Mouse (Mus musculus): ENCODE results near the gene Cd81.

The Cd81 gene

DNA sequence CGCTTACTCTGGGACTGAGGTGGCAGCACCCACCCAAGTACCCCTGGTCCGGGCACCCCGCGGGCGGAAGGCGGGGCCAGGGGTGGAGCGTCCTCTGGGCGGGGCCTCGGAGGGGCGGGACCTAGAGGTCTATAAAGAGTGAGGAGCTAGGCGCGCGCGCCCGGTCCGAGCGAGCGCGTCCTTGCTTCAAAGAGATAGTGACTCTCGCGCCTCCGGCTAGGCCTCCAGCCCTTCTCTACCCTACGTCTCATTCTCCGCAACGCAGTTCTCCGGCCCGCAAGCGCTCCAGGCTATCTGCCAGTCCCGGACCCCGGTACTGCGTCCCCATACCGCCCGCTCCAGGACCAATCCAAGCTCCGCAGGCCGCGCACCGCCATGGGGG, at the start of gene Cd81:
Cd81 (plus strand) TSS at position 114 of the 382 bp plus-strand sequence.
- H3K36me3 ChIP-seq (ENCODE audit: control insufficient read depth, insufficient read depth, low read length, poor library complexity, severe bottlenecking) = no peaks in the 10 kb centered on the region; the same call in 1 of the 2 replicates
- DNase-seq (ENCODE audit: low read depth, low spot score) = peak; percentile 80
- no peaks in the 10 kb centered on the region for H3K27me3 ChIP-seq (ENCODE audit: control insufficient read depth, insufficient read depth, low read length, poor library complexity, severe bottlenecking)

DNA sequence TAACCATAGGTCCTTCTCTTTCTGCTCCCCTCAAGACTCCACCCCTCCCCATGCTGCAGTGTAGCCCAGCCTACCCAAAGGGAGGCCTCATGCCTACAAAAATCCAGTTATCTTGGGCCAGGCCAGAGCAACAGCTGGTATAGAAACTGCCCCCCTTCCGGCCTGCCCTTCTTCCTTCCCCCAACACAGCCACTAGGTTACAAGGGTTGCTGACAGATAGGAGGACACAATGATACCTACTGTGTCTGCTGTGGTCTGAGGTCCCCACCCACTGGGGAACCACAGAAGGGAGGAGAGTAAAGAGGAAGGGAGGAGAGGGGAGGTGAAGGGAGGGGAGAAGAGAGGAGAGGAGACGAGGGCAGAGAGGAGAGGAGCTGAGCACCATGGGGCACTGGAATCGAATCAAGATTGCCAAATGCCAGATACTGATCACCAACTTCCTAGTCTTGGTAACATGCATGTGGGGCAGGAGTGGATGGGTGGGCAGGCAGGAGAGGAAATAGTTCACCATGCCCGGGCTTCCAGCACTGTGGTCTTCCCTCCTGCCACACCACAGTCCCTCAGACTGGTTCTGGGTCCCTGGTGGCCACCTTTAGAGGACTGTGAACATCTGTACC, 47.7 kb upstream of the Cd81 start, which contains the start of gene Tspan32:
Tspan32 (plus strand) TSS at position 320 of the 617 bp plus-strand sequence.
- DNase-seq (ENCODE audit: low read depth, low spot score) = peak; percentile 71
- H3K27me3 ChIP-seq (ENCODE audit: control insufficient read depth, insufficient read depth, low read length, poor library complexity, severe bottlenecking) = no peaks in the 10 kb centered on the region

DNA sequence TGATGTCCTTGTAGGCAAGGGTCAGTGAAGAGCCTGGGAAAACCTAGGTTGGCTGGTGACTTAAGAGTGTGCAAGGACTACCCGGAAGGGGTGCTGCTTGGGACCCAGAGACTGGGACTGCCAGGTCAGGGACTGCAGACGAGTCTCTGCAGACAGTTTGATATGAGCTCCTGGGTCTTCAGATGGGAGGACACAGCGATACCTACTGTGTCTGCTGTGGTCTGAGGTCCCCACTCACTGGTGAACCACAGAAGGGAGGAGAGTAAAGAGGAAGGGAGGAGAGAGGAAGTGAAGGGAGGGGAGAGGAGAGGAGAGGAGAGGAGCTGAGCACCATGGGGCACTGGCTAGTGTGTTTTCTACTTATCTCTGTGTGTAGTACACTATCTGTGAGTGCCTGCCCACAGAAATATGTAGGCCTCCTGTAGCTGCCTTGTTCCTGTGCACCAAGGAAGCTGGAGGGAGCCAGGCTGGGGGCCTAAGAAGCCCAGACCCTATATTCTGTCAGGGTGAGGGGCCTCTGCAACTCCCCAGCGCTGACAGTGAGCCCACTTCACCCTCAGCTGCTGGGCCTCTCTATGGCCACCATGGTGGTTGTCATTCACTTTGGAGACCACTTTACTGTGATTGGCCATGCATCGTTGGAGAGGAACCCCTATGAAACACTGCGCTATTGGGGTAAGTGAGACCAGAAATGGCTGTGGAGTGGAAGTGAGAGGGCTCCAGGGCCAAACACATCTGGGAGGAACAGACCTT, 47.0 kb upstream of the Cd81 start:
- DNase-seq (ENCODE audit: low read depth, low spot score) = peak; percentile 51
- H3K36me3 ChIP-seq (ENCODE audit: control insufficient read depth, insufficient read depth, low read length, poor library complexity, severe bottlenecking) = no peaks in the 10 kb centered on the region; the same call in 1 of the 2 replicates
- no peaks in the 10 kb centered on the region for H3K27me3 ChIP-seq (ENCODE audit: control insufficient read depth, insufficient read depth, low read length, poor library complexity, severe bottlenecking)

More for the DNA sequence above, 47.7 kb upstream of the Cd81 start, which contains the start of gene Tspan32:
- H3K36me3 ChIP-seq (ENCODE audit: control insufficient read depth, insufficient read depth, low read length, poor library complexity, severe bottlenecking) = no peaks in the 10 kb centered on the region; the same call in 1 of the 2 replicates

DNA sequence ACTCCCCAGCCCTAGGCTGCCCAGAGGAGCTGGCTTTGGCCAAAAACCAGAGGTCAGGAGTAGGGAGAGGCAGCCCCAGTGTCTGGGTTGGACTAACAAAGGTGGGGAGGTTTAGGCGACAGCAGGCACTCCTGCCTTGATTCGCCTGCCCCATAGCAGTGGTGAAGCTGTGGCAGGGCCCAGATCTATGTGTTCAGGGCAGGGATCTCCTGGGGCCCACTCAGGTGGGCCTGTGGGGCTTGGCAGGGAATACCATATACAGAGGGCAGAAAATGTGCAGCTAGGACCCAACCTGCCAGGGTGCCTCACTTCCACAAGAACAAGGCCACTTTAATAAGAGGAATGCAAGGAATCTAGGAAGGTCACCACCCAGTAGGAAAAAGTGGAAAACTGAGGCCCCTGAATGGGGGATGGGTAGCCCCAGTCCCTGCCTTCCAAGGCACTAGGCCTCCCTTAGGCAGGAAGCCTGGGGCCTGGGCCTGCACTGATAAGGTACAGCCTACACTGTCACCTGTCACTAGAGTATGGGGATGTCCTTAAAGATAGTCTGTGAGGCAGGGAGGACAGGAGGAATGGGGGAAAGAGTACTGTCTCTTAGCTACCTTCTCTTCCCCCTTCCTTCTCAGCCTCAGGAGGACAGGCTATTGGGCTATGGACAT, 46.3 kb upstream of the Cd81 start:
- H3K36me3 ChIP-seq (ENCODE audit: control insufficient read depth, insufficient read depth, low read length, poor library complexity, severe bottlenecking) = no peaks in the 10 kb centered on the region; the same call in 1 of the 2 replicates
- no peaks in the 10 kb centered on the region for H3K27me3 ChIP-seq (ENCODE audit: control insufficient read depth, insufficient read depth, low read length, poor library complexity, severe bottlenecking)
- DNase-seq (ENCODE audit: low read depth, low spot score) = no peak

DNA sequence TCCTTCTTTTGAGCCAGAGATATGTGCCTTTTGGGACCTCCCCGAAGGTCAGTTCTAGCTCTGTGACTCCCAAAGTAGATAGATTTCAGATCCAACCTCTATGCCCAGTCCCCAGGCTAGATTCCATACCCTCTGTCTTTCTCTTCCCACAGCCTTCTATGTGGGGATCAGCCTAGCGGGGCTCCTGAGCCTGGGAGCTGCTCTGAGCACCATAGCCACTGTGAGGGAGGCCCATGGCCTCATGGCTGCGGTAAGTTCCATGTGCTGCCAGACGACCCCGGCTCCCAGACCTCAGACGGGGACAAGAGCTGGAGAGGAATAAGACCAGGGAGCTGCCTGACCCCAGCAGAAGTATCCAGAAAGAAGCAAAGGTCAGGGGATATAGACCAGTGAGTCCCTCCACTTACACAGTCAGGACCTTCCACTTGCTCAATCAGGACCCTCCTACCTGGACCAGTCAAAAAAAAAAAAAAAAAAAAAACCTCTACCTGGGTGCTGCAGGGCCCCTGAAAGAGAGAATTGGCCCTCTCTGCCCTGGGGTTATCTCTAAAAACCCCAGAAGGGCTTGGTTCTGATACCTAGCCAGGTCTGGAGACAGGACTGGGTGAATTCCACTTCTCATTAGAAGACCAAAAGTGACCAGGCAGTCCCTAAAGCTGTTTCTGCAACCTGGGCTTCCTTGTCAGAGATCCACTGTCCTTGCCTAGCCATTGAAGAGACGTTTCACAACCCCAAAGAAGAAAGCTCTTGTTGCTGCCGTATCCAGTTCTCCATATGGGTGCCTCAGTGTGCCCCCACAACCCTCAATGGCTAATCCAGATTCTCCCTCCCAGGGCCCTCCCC, 45.6 kb upstream of the Cd81 start:
- Histone ChIP-seq H3K27me3 (ENCODE audit: control insufficient read depth, insufficient read depth, low read length, poor library complexity, severe bottlenecking) (no peaks in the 10 kb centered on the region), H3K36me3 (ENCODE audit: control insufficient read depth, insufficient read depth, low read length, poor library complexity, severe bottlenecking) (no peaks in the 10 kb centered on the region; the same call in 1 of the 2 replicates)
- DNase-seq (ENCODE audit: low read depth, low spot score) = no peak

DNA sequence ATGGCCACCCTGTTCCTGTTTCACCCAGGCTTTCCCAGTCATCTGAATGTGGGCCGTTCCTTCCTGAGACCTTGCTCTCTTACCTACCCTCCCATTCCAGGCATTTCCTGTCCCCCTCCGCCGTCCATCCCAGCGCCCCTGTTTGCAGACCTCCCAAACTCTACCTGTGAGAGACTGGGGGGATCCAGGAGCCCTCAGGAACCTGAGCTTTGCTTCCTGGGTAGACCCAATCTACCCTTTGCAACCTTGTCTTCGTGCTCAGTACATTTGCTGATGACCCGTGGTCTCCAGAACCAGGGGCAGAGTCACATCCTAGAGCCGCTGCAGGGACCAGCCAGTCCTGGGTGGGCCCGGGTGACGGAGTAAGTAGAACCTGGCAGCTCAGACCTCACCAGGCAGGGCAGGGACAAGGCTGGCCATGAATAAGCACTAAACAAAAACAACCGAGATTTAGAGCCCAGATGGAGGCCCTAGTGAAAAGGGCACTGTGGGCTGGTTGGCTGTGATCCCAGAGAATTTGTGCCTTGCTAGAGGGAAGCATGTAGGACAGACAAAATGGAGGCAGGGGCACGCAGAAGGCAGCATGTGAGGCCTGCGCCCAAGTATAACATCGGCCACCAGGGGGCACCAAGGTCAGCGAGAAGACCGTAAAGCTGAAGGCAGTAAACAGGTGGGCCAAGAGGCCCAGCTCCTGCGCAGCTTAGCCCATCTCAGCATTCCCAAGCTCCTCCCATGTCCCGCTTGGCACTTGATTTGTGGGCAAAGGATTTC, 44.8 kb upstream of the Cd81 start:
- H3K36me3 ChIP-seq (ENCODE audit: control insufficient read depth, insufficient read depth, low read length, poor library complexity, severe bottlenecking) = no peaks in the 10 kb centered on the region; the same call in 1 of the 2 replicates
- DNase-seq (ENCODE audit: low read depth, low spot score) = peak; percentile 93
- H3K27me3 ChIP-seq (ENCODE audit: control insufficient read depth, insufficient read depth, low read length, poor library complexity, severe bottlenecking) = no peaks in the 10 kb centered on the region

DNA sequence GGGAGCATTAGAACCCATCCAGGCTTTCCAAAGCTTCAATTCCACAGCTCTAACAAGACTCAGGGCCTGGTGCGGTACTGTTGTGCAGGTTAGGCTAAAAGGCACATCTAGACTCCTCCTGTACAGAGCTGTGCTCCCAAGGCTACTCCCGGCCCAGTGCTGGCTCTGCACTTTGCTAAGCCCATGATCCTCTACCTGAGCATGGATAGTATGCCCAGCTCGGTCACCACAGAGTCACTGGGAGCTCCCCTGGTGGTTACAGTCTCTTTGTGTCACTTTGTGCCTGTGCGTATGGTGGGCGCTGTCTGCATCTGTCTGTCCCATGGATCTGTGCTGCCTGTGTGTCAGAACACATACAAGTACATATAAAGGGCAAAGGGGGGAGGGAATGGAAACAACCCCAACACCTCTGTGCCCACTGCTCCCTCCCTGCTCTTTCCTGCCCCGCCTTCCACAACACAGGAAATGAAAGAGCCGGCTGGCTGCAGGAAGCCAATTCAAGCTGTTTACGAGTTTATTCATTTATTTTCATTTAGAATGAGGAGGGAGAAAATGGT, 44.1 kb upstream of the Cd81 start:
- H3K36me3 ChIP-seq (ENCODE audit: control insufficient read depth, insufficient read depth, low read length, poor library complexity, severe bottlenecking) = no peaks in the 10 kb centered on the region; the same call in 1 of the 2 replicates
- DNase-seq (ENCODE audit: low read depth, low spot score) = peak; percentile 74

DNA sequence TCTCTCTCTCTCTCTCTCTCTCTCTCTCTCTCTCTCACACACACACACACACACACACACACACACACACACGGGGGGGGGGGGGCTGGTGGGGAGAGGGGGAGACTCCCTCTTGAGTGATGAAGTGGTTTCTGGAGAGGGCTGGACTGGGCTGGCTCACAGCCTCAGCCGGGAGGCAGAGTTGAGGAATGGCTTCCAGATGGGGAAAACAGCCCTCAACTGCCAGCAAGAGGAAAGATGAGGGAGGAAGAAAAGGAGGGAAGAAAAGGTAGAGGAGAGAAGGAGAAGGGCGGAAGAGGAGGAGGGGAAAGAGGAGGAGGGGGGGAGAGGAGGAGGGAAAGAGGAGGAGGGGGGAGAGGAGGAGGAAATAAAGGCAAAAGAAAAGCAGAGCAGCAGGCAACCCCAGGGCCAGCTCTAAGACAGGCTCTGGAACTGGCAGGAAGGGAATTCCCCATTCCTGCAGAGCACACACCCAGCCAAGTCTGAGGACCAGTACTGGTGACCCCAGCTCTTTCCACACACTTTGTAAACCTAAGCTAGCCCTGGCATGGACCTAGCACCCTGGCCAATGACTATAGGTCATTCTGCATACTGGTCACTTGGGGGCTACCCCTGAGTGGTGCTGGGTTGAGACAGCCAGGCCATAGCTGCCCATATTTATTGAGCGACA, 43.4 kb upstream of the Cd81 start:
- DNase-seq (ENCODE audit: low read depth, low spot score) = no peak
- no peaks in the 10 kb centered on the region for H3K27me3 ChIP-seq (ENCODE audit: control insufficient read depth, insufficient read depth, low read length, poor library complexity, severe bottlenecking)
- no peaks in the 10 kb centered on the region; the same call in 1 of the 2 replicates for H3K36me3 ChIP-seq (ENCODE audit: control insufficient read depth, insufficient read depth, low read length, poor library complexity, severe bottlenecking)

More for the DNA sequence above, 44.1 kb upstream of the Cd81 start:
- H3K27me3 ChIP-seq (ENCODE audit: control insufficient read depth, insufficient read depth, low read length, poor library complexity, severe bottlenecking) = no peaks in the 10 kb centered on the region

DNA sequence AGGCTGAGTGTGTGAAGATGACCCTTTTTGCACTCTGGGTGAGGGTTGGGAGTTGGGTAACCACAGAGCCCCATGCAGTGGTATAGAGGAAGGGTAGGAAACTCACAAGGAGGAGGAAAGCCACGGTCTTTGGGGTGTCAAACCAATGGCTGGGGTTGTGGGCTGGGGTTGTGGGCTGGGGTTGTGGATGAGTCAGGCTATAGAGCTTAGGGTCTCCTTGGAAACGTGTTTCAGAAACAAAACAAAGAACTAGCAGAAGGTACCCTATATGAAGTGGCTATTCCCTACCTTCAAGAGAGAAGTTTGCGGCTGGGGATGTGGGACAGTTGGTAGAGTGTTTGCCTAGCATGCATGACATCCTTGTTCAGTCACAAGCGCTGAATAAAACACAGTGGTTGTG, 42.5 kb upstream of the Cd81 start:
- DNase-seq (ENCODE audit: low read depth, low spot score) = peak; percentile 38
- H3K27me3 ChIP-seq (ENCODE audit: control insufficient read depth, insufficient read depth, low read length, poor library complexity, severe bottlenecking) = no peaks in the 10 kb centered on the region
- H3K36me3 ChIP-seq (ENCODE audit: control insufficient read depth, insufficient read depth, low read length, poor library complexity, severe bottlenecking) = no peaks in the 10 kb centered on the region; the same call in 1 of the 2 replicates

DNA sequence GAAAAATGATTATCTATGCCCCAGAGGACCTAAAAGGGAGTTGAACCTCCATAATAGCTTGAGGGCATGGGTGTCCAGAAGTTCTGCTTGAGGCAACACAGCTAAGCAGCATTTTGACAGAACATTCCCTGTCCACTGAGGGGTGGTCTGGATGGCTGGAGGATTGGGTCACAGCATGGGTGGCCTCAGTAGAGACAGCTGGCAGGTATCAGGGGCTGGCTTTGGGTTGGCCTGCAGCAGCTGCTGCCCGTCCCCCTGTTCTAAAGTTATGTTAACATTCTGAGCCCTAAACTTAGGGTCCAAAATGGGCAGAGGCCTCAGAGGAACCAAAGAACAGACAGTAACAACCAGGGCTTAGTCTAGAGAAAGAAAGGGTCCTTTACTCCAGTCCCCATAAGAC, 41.3 kb upstream of the Cd81 start:
- Histone ChIP-seq H3K27me3 (ENCODE audit: control insufficient read depth, insufficient read depth, low read length, poor library complexity, severe bottlenecking) (no peaks in the 10 kb centered on the region), H3K36me3 (ENCODE audit: control insufficient read depth, insufficient read depth, low read length, poor library complexity, severe bottlenecking) (no peaks in the 10 kb centered on the region; the same call in 1 of the 2 replicates)
- no peak for DNase-seq (ENCODE audit: low read depth, low spot score)

DNA sequence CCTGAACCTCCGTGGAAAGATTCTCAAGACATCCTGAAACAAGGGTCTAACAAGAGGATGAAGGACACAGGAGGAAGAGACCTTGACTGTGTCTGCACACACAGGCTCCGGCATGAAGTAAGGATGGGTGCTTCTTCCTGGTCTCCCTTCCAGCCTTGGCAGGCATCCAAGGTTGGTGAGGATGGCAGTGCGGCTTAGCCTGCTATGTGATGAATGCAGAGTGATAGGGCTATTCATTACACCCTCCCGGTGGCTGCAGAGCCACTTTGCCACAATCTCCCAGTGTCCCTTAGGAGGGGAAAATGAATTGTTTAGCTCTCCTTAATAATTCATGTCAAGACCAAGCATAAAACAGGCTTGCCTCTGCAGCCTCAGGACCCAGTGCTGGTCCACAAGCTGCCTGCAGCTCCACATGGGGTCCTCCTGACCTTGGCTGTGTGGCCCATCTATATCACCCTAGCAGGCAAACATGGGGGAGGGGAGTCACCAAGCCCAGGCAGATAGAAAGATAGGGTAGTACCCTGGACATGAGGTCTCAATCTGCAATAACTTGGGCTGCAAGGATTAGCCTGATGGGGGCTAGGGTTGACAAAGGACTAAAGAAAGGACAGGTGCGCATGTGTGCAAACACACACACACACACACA, 40.2 kb upstream of the Cd81 start:
- no peak for DNase-seq (ENCODE audit: low read depth, low spot score)

DNA sequence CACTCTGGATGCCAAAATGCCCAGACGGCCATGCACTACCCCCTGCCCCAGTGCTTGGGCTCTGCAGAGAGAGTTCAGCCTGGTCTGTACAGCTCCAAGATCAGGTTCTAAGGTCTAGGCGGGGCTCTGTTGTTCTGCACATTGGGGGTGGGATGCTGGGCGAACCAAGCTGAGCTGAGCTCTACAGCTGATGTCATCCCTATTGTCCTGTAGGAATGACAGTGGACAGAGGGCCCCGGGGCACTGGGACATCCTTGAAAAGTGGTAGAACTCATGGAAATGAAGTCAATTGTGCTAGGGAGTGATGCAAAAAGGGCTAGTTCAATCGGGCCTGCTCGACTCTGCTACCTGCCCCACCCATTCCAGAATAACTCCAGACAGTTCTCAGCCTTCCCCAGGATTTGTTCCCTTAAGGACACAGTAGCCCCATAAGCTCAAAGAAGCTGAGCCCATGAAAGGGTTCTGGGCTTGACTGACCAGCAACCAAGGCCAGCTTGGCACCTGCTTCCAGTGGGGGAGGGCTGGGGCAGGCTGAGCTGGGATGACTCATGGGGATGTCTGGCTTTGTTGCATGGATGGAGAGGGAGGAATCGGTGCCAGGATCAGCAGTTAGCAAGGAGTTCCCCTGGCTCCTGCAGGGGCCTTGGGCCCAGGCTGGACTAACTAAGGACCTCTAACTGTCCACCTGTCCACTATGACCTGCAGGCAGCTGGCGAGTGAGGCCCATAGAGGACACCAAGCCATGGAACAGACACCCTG, 38.9 kb upstream of the Cd81 start:
- no peaks in the 10 kb centered on the region for H3K27me3 ChIP-seq (ENCODE audit: control insufficient read depth, insufficient read depth, low read length, poor library complexity, severe bottlenecking)
- peaks cover 2% of the 10 kb centered on the region for H3K36me3 ChIP-seq (ENCODE audit: control insufficient read depth, insufficient read depth, low read length, poor library complexity, severe bottlenecking)
- DNase-seq (ENCODE audit: low read depth, low spot score) = no peak

More for the DNA sequence above, 40.2 kb upstream of the Cd81 start:
- H3K36me3 ChIP-seq (ENCODE audit: control insufficient read depth, insufficient read depth, low read length, poor library complexity, severe bottlenecking) = no peaks in the 10 kb centered on the region; the same call in 1 of the 2 replicates
- H3K27me3 ChIP-seq (ENCODE audit: control insufficient read depth, insufficient read depth, low read length, poor library complexity, severe bottlenecking) = no peaks in the 10 kb centered on the region

Measured in splenic B cell, adult 2 months (primary cell).